Mouse (Mus musculus): Measurements from ENCODE around the gene Ptch2.

Gene Ptch2

GRCm38 (mm10) chr4:117155020-117155791 is 59.3 kb downstream of the Ptch2 start:
- no peak for DNase-seq (ENCODE audit: low spot score)

DNA sequence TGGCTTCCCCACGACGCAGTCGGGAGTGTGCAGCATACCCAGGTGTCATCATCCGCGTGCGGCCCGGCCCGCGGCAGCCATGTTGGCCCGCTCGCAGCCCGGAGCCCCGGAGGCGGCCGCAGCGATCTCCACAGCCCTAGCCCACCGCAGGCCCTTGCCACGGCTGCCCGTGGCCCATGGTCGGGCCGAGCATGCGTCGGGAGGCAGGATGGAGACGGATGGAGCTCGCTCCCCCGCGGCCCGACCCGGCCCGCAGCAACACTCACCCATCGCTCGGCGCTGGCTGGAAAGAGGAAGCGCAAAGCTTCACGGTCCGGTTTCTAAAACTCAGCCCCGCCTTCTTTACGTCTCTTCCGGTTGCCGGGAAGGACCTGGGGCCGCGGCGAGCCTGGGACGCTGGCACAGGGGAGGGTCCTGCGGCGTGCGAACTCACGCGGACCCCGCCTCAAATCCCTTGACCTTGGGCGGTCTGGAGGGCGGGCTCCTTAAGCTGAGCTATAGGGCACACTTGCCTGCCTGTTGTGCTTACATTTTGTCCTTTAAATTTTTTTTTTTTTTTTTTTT is 60.0 kb downstream of the Ptch2 start, which contains the start of gene Rps8:
Gene Rps8 (minus strand): TSS at position 452 of the 564 bp plus-strand sequence.
- DNase-seq (ENCODE audit: low spot score), result peak; percentile 87

GRCm38 (mm10) chr4:117156372-117156771 is 60.5 kb downstream of the Ptch2 start:
- no peak for DNase-seq (ENCODE audit: low spot score)

DNA sequence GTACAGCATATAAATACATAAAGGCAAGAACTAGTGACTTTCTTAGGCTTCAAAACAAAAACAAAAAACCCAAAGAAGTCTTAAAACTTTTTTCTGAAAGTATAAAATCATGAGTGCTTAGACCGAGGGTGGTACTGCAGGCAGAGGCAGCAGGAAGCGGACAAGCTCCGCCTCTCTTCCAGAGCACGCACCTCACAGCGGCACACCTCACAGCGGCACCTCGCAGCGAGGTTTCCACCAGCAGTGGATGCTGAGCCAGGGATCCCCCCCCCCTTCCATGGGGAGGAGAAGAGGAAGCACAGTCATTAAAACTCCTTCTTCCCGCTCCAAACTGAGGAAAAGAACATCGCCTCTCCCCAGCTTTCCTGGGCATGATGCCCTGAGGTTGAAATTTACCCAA is 63.8 kb downstream of the Ptch2 start:
- DNase-seq (ENCODE audit: low spot score), result no peak

DNA sequence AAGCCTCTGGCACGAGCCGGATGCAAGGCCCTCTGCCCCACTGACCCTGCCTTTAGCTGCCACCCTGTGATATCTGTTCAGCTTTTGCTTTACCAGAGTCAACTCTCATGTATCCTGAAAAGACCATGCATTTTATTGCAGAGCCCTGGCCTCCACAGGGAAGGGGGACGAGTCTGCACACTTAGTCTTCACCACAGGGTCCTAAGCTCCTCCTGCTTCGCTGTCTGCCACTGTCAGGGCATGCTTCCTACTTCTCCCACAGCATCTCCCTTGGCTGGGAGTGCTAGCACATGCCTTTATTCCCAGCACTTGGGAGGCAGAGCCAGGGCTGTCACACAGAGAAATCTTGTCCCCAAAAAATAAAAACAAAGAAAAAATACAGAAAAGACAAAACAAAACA is 65.3 kb downstream of the Ptch2 start:
- DNase-seq (ENCODE audit: low spot score), result no peak
